Mouse (Mus musculus) CD4-positive, CD25-positive, alpha-beta regulatory T cell, adult 9 weeks (primary cell): ENCODE measurements around the gene Bmp8a. TPM values are rescaled to one million over a fixed set of nuclear protein-coding genes. Genes with fewer than 3 reads are reported as not detected.

Experiments used
- polyA plus RNA-seq: library from polyadenylated mRNA; unstranded; fragments of 100-300 nt; shearing (Covaris generic); gene quantifications from one replicate; pipeline ENCODE4 v1.2.1, GENCODE M21; 2017

Bmp8a gene
- not detected for polyA plus RNA-seq

GRCm38 (mm10) chr4:123342642-123343470 lies at the start of gene Bmp8a:
Bmp8a (minus strand) TSS chr4:123343252.

DNA sequence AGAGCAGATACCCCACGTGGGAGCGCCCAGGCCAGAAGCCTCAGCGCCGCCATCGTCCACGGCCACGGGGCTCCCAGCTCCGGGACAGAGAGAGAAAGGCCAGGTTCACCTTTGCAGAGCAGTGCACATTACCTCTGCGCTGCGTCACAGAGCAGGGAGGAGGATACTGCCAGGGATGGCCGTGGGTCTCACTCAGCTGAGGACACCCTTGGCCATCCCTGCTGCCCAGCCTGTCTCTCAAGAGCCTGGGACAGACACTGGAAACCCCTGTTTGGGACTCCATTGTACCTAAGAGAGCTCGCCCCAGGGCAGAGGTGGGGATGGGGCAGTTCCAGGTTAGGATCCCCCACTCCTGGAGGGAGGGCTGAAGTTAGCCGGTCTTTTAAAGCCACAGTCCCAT lies 19.5 kb downstream of the Bmp8a start, which contains the start of gene Oxct2a:
Gene Oxct2a (minus strand): TSS at position 101 of the 400 bp plus-strand sequence.

Other genes starting within 250 kb of the Bmp8a start
- 0.24 TPM for gene Bmp8b, start 238.1 kb downstream of the Bmp8a start, polyA plus RNA-seq
- not detected for gene Oxct2b, start 227.0 kb downstream of the Bmp8a start, polyA plus RNA-seq
- 98.9 TPM for gene Ppie, start 203.3 kb downstream of the Bmp8a start, polyA plus RNA-seq
- not detected for gene Hpcal4, start 160.0 kb downstream of the Bmp8a start, polyA plus RNA-seq
- not detected for gene Nt5c1a, start 141.7 kb downstream of the Bmp8a start, polyA plus RNA-seq
- 0.29 TPM for gene Heyl, start 109.7 kb downstream of the Bmp8a start, polyA plus RNA-seq
- gene Pabpc4, start 80.9 kb downstream of the Bmp8a start, polyA plus RNA-seq = 4.9 TPM
- not detected for gene Oxct2a, start 19.6 kb downstream of the Bmp8a start, polyA plus RNA-seq